8 mouse cellular contexts compared by ENCODE assay signal in genomic region chr15:63652216-63652961, GRCm38 (mm10).
A peak's percentile ranks its signal among the peaks of the same experiment; 100 is the strongest.
DNase-seq lines count a peak whose midpoint lies in the region; ATAC-seq and TF ChIP-seq lines count a peak whose summit lies in the region.

No protein-coding gene starts in this region.

- peak; percentile 90 for DNase-seq in hindbrain, embryonic 11.5 days (ENCODE audit: low spot score)
- peak; percentile 69 for DNase-seq in layer of hippocampus, adult 9-10 months (ENCODE audit: low spot score)
- DNase-seq in retina, adult 2 months (ENCODE audit: low read depth, low spot score) = peak; percentile 23
- peak; percentile 75 to 84 for DNase-seq in thymus, postnatal 36 days

- no peak overlapping the region for H3K9ac ChIP-seq in ES-Bruce4 (ENCODE audit: low read depth, poor library complexity, severe bottlenecking)
- H3K9ac ChIP-seq in forebrain, embryonic 16.5 days (replicated peaks; ENCODE audit: low read depth, low read length) = no peak overlapping the region
- no peak overlapping the region for H3K9ac ChIP-seq in hindbrain, embryonic 11.5 days (ENCODE audit: low read depth, low read length)
- no peak overlapping the region for H3K9ac ChIP-seq in lung, embryonic 16.5 days (ENCODE audit: low read length)

- ATAC-seq in cerebellum, adult (ENCODE audit: insufficient number of reproducible peaks, low FRiP score, low TSS enrichment) = peak; percentile 34; the same call in 1 of the 2 replicates
- ATAC-seq in forebrain, embryonic 16.5 days = peak; percentile 81
- peak; percentile 33; the same call in 1 of the 2 replicates for ATAC-seq in hindbrain, embryonic 11.5 days (ENCODE audit: low FRiP score)
- 0 out of 2 replicates have a peak, but pooled peaks have one; percentile 44 for ATAC-seq in lung, embryonic 16.5 days (ENCODE audit: low read depth)

- peak; percentile 9 for TF ChIP-seq CTCF in ES-Bruce4 (IDR thresholded peaks at IDR 0.05; ENCODE audit: low read depth, low read length)

- H3K27ac ChIP-seq in ES-Bruce4 (ENCODE audit: insufficient read depth, low read length) = no peak overlapping the region
- H3K27ac ChIP-seq in forebrain, embryonic 16.5 days (ENCODE audit: low read length) = no peak overlapping the region
- no peak overlapping the region for H3K27ac ChIP-seq in hindbrain, embryonic 11.5 days (ENCODE audit: low read depth, low read length)
- no peak overlapping the region for H3K27ac ChIP-seq in lung, embryonic 16.5 days (ENCODE audit: low read length)

- WGBS in forebrain, embryonic 16.5 days = 37% methylated on average over 11 of the region's 11 CpGs
- 46% methylated on average over 11 of the region's 11 CpGs for WGBS in hindbrain, embryonic 11.5 days
- 26% methylated on average over 11 of the region's 11 CpGs for WGBS in lung, embryonic 16.5 days

- no peaks in the 10 kb centered on the region for H3K36me3 ChIP-seq in ES-Bruce4 (ENCODE audit: control insufficient read depth, insufficient read depth, low read length, poor library complexity, severe bottlenecking)
- H3K36me3 ChIP-seq in forebrain, embryonic 16.5 days (ENCODE audit: control insufficient read depth, insufficient read depth) = no peaks in the 10 kb centered on the region
- H3K36me3 ChIP-seq in hindbrain, embryonic 11.5 days (ENCODE audit: control insufficient read depth, insufficient read depth, low read length) = no peaks in the 10 kb centered on the region
- H3K36me3 ChIP-seq in lung, embryonic 16.5 days (ENCODE audit: control insufficient read depth, insufficient read depth, low read length) = no peaks in the 10 kb centered on the region

- H3K4me1 ChIP-seq in ES-Bruce4 (ENCODE audit: control insufficient read depth, insufficient read depth, low read length) = no peaks in the 10 kb centered on the region
- peaks cover 4% of the 10 kb centered on the region; the same call in 1 of the 2 replicates for H3K4me1 ChIP-seq in forebrain, embryonic 16.5 days (replicated peaks; ENCODE audit: control insufficient read depth, insufficient read depth, low read length)
- no peaks in the 10 kb centered on the region for H3K4me1 ChIP-seq in hindbrain, embryonic 11.5 days (replicated peaks; ENCODE audit: control insufficient read depth, insufficient read depth, low read length)
- peaks cover 7% of the 10 kb centered on the region; the same call in 1 of the 2 replicates for H3K4me1 ChIP-seq in lung, embryonic 16.5 days (replicated peaks; ENCODE audit: control insufficient read depth, insufficient read depth, low read length)

- TF ChIP-seq EP300 in ES-Bruce4 (IDR thresholded peaks at IDR 0.05; ENCODE audit: insufficient read depth, low read depth, low read length) = no peak

- TF ChIP-seq POLR2A in ES-Bruce4 (IDR thresholded peaks at IDR 0.05; ENCODE audit: insufficient read depth, low read length) = no peak

- H3K4me2 ChIP-seq in forebrain, embryonic 16.5 days (ENCODE audit: low read length) = no peak overlapping the region
- H3K4me2 ChIP-seq in hindbrain, embryonic 11.5 days (replicated peaks; ENCODE audit: low read depth, low read length) = no peak overlapping the region
- H3K4me2 ChIP-seq in lung, embryonic 16.5 days (ENCODE audit: low read depth, low read length) = no peak overlapping the region

- no peaks in the 10 kb centered on the region for H3K27me3 ChIP-seq in ES-Bruce4 (ENCODE audit: control insufficient read depth, insufficient read depth, low read length, poor library complexity, severe bottlenecking)
- no peaks in the 10 kb centered on the region for H3K27me3 ChIP-seq in forebrain, embryonic 16.5 days (replicated peaks; ENCODE audit: control insufficient read depth, insufficient read depth, low read length)
- no peaks in the 10 kb centered on the region for H3K27me3 ChIP-seq in hindbrain, embryonic 11.5 days (ENCODE audit: control insufficient read depth, insufficient read depth, low read length)
- no peaks in the 10 kb centered on the region for H3K27me3 ChIP-seq in lung, embryonic 16.5 days (ENCODE audit: control insufficient read depth, insufficient read depth, low read depth, low read length)

- H3K9me3 ChIP-seq in ES-Bruce4 (replicated peaks; ENCODE audit: control insufficient read depth, insufficient read depth, low read length, poor library complexity, severe bottlenecking) = no peaks in the 10 kb centered on the region
- H3K9me3 ChIP-seq in forebrain, embryonic 16.5 days (ENCODE audit: control insufficient read depth, low read length) = no peaks in the 10 kb centered on the region
- H3K9me3 ChIP-seq in hindbrain, embryonic 11.5 days (ENCODE audit: control insufficient read depth, low read length) = no peaks in the 10 kb centered on the region
- H3K9me3 ChIP-seq in lung, embryonic 16.5 days (ENCODE audit: control insufficient read depth, low read length) = no peaks in the 10 kb centered on the region

- H3K4me3 ChIP-seq in ES-Bruce4 (ENCODE audit: low read depth, low read length) = no peak overlapping the region
- no peak overlapping the region for H3K4me3 ChIP-seq in forebrain, embryonic 16.5 days (replicated peaks; ENCODE audit: low read length)
- H3K4me3 ChIP-seq in hindbrain, embryonic 11.5 days (ENCODE audit: low read depth, low read length) = no peak overlapping the region
- H3K4me3 ChIP-seq in lung, embryonic 16.5 days (ENCODE audit: low read length) = no peak overlapping the region

Comparison
In these comparisons a context has a peak if more than half of its experiments do, and no peak if none do; other contexts are left out.
1. DNase-seq: peak in every context shown above with its lines; median percentile 90 in hindbrain, embryonic 11.5 days; 80 in thymus, postnatal 36 days; 69 in layer of hippocampus, adult 9-10 months; 23 in retina, adult 2 months.